Mouse (Mus musculus) CH12F3 (cell line): Measurements from ENCODE around the gene Cela3b.
"Not testable (repeated sequence)": the region's sequence is repeated elsewhere in the genome, so short reads cannot be mapped to it uniquely, and the experiment has no call there.

Experiments
- in situ Hi-C: fragments of 300-500 bp; cut with MboI; formaldehyde crosslinking; loops from 2 replicates; pipeline ENCODE4 v1.14.3; 2020; ENCODE audit warnings: low sequenced_read_pairs

The Cela3b gene

GRCm38 (mm10) chr4:137432700-137433550 is 2.6 kb upstream of the Cela3b start:
- in situ Hi-C loops: not testable (repeated sequence)

DNA sequence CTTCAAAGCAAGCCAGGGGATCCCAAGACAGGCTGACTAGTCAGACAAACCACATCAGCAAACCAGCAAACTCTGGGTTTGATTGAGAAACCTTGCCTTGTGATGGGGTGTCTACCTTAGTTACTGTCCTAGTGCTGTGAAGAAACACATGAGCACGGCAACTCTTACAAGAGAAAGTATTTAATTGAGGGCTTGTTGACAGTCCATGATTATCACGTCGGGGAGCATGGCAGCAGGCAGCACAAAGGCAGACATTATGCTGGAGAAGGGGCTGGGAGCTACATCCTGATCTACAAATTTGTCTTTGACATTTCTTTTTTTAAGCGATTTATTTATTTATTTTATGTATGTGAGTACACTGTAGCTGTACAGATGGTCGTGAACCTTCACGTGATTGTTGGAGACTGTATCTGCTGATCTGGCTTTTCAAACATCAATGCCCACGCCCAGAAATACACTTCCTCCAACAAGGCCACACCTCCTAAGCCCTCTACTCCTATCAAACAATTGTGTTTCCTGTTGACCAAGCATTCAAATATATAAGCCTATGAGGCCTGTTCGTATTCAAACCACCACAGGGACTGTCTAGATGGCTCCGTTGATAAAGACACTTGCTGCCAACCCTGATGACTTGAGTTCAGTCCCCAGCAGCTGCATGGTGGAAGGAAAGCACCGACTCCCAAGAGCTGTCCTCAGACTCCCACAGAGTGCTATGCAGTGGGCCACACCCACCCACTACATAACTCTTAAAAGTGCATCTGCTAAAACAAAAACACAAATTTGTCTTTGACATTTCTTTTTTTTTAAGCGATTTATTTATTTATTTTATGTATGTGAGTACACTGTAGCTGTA is 12.4 kb downstream of the Cela3b start:
- in situ Hi-C loops: loop anchor here (25.0 kb wide), 1 partner anchor 331 kb away; no protein-coding TSS in a partner anchor

GRCm38 (mm10) chr4:137414936-137415335 is 15.4 kb downstream of the Cela3b start:
- in situ Hi-C loops: loop anchor here (25.0 kb wide), 1 partner anchor 328 kb away; no protein-coding TSS in a partner anchor

DNA sequence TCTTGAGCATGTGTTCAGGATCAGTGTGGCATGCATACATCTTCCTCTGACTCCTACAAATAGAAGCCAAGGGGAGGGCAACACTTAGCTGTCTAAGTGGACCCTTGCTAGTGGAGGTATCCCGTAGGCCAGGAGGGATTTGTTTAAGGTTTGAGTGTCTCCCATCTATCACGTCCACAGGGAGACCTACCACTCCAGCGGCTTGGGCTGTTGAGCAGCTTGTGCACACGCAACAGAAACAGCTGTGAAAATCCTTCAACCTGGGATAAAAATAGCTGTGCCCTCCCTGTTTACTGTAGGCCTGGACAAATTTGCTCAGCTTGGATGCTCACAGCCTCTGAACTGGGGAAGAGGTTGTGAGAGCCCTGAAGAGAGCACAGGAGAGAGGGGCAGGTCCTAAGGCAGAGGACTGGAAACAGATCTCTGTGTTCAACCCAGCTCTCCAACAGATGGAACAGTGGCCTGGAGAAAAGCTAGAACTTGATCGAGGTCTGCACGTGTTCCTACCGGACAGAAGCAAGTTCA is 18.1 kb downstream of the Cela3b start:
- in situ Hi-C loops: loop anchor here (25.0 kb wide), 1 partner anchor 325 kb away; no protein-coding TSS in a partner anchor

GRCm38 (mm10) chr4:137409691-137410090 is 20.6 kb downstream of the Cela3b start, which contains the start of gene Cela3a:
Gene Cela3a, minus strand, starts transcription at chr4:137409791.
- in situ Hi-C loops: loop anchor here (25.0 kb wide), 1 partner anchor 322 kb away; no protein-coding TSS in a partner anchor

DNA sequence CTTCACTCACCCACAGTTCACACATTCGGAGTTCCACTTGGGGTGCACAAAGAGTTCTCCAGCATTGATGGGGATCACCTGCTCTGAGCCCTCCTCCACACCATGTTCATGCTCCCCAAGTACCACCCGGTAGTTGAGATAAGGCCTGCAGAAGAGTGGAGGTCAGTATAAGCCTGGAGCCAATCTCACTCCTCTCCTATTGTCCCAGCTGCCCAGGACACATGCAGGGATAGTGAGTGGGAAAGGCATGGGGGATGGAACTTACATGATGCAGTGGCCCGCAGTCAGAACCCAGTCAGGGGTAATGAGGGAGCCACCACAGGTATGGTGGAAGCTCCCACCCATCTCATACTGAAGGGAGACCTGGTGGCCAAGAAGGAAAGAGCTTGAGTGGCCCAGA is 24.8 kb downstream of the Cela3b start:
- in situ Hi-C loops: loop anchor here (25.0 kb wide), 1 partner anchor 318 kb away; no protein-coding TSS in a partner anchor

DNA sequence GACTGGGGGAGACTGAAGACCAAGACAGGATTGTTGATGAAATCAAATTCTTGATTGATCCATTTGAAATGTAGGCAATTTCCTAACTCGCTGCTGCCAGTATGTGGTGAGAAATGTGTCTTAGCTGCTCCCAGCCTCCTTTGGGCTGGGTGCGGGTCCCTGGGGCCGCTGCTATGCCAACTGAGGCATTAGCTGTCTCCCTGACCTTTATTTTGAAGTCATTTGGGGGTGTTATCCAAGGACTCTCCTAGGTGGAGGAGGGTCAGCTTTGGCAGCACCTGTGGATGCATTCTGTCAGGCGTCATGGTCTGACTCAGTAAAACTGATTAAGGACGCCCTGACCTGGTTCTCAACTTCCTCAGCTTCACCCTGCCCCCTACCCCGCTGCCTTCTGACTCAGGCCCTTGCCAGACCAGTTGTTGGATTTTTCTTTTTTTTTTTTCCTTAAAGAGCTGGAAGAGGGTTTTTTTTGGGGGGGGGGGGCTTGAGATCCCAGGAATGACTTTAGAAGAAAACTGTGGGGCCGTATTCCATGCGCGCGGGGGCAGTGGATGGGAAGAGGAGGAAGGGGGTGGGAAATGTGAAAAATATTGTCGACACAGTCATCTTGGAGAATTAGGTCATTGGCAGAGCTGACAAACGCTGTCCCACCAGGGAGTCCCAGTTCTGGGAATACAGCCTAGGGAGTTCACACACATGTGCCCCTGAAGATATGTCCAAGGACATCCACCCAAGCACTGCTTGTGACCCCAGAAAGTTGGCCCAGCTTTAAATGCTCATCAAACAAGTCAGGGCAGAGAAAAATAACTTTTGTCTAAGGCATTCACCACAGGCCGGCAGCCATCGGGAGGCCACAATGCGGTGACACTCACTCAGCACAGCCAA is 33.5 kb downstream of the Cela3b start:
- in situ Hi-C loops: no loop called here

- in situ Hi-C loops: no loop called here
These were observed 36.8 kb downstream of the Cela3b start for GRCm38 (mm10) chr4:137393378-137394135.

DNA sequence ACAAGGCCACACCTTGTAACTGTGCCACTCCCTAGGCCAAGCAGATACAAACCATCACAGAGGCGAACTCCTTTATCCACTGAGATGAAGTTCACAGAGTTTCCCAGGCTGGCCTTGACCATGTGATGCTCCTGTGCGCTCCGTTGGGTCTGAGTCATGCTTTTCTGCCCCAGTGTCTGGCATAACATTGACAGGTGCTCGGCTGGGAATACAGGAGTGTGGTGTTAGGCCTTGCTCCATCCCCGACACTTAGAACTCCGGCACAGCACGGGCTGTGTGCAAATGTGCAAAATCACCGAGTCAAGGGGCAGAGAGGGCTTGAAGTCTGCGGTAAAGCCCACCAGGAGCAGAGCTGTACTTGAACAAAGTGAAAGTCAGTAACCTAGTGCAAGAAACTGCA is 37.5 kb downstream of the Cela3b start:
- in situ Hi-C loops: no loop called here

GRCm38 (mm10) chr4:137391287-137391686 is 39.1 kb downstream of the Cela3b start:
- in situ Hi-C loops: no loop called here

GRCm38 (mm10) chr4:137390196-137390595 is 40.1 kb downstream of the Cela3b start:
- in situ Hi-C loops: no loop called here

GRCm38 (mm10) chr4:137388983-137389382 is 41.4 kb downstream of the Cela3b start:
- in situ Hi-C loops: no loop called here

- in situ Hi-C loops: no loop called here
These were observed 42.1 kb downstream of the Cela3b start for GRCm38 (mm10) chr4:137388059-137388794.

DNA sequence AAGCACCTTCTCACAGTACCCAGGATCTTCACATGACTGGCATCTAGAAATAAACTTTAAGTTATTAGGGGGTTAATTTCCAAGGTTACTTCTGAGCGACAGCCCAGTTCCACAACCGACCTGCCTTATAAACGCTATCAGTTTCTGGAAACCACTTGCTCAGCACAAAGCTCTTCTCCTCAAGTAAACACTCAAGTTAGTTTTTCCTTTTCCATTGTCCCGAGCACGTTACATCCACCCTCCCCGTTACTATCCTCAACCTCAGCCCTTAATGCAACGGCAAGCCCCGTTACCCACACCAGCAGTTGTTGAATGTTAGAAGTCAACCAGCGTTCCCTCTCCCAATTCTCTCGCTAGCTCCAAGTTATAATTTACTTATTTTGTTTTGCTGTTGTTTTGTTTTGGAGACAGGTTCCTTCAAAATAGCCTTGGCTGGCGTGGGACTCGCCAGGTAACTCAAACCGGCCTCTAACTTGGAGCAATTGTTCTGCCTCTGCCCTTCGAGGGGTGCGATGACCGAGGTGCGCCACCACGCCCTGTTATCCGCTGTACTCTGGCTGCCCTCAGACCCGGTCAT is 42.8 kb downstream of the Cela3b start:
- in situ Hi-C loops: no loop called here

- in situ Hi-C loops: no loop called here
These were observed 49.4 kb downstream of the Cela3b start for GRCm38 (mm10) chr4:137380702-137381605.

DNA sequence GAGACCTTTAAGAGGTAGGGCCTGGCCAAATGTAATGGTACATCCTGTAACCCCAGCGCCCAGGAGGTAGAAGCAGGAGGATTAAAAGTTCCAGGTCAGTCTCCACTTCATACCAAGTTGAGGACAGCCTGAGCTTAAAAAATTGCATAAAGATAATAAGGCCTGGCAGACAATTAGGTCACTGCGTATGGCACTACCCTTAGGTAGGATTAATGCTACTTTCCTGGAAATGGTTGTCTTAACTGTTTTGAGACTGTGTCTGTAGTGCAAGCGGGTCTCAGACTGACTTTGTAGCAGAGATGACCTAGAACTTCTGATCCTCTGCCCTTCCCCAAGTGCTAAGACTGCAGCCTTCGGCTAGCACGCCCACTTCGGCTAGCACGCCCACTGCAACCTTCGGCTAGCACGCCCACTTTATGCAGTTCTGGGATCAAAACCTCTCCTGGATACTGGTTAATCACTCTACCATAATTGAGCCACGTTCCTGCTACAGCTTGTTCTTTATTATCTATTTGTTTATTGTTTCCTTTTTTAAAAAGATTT is 50.6 kb downstream of the Cela3b start:
- in situ Hi-C loops: no loop called here

DNA sequence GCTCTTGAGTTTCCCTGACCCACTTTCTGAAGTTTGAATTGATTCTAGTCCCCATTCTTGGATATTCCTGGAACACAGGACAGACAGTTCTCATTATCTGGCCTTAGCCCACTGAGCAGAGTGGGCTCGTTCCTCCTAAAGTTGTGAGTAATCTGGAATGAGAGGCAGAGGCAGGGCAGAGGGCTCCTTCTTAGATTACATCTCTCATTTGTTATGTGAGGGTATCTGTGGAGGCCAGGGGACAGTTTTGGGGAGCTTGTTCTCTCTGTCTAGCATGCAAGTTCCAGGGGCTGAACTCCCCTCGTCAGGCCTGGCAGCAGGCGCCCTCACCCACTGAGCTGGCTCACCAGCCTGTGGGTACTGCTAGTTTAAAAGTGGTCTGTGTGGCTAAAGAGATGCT is 51.3 kb downstream of the Cela3b start:
- in situ Hi-C loops: no loop called here
